Mouse (Mus musculus) cerebellum, adult 11 months (tissue): Measurements from ENCODE around the gene Endog.
A peak's percentile ranks its signal among the peaks of the same experiment; 100 is the strongest.
"Not testable (repeated sequence)": the region's sequence is repeated elsewhere in the genome, so short reads cannot be mapped to it uniquely, and the experiment has no call there.

Source experiments
- DNase-seq: peaks from one replicate; pipeline ENCODE4 v3.0.0; 2022

The Endog gene

DNA sequence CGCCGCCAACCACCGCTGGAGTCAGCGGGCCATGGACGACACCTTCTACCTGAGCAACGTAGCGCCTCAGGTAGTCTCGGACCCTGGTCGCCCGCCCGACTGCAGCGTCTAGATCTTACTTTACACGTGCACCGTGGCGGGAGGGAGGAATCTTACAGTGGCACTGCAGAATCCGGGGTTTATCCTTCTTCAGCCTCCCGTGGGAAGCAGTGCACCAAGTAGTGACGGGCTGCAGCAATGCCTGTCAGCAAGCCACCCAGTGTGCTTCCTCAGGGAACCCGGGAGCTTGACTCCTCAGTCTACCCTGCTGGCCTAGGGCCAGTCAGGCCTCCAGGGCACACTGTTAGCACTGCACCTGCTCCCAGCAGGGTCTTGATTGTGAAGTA lies 697 bp downstream of the Endog start:
- DNase-seq, result no peak

DNA sequence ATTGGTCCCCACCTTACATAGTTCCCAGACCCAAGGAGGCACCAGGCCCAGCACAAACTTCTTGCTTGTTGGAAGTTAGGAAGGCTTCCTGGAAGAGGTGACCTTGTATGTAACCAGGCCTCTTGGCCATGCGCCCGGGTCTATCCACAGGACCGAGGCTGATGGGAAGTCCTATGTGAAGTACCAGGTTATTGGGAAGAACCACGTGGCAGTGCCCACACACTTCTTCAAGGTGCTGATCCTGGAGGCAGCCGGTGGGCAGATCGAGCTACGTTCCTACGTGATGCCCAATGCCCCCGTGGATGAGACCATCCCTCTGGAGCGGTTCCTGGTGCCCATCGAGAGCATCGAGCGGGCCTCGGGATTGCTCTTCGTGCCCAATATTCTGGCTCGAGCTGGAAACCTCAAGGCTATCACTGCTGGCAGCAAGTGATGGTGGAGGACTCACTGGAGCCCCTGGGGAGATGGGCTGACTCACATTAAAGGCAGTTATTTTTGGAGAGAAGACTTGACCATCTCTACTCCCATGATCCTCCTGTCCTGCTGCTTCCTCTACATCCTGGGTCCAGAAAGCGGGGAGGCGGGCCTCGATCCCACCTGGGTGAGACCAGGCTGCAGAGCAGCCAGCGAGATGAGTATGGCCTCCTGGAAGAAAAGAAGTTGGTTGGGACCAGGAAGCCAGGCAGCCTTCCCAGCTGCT lies 2.4 kb downstream of the Endog start:
- no peak for DNase-seq

DNA sequence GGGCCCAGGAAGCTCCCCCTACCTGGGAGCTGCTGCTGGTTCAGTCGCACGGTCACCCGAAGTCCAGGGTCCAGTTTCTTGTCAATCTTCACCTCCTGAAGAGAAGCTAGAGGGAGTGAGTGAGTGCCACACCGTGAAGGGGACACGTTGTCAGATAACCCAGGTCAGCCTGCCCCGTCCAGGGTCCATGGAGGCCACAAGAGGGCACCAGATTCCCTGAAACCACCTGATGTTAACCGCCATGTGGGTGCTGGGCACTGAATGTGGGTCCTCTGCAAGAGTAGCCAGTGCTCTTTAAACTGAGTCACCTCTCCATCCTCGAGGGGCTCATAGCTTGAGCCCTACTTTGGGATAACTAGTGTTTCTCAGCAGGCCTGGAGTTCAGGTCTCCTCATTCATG lies 4.6 kb downstream of the Endog start:
- no peak for DNase-seq

DNA sequence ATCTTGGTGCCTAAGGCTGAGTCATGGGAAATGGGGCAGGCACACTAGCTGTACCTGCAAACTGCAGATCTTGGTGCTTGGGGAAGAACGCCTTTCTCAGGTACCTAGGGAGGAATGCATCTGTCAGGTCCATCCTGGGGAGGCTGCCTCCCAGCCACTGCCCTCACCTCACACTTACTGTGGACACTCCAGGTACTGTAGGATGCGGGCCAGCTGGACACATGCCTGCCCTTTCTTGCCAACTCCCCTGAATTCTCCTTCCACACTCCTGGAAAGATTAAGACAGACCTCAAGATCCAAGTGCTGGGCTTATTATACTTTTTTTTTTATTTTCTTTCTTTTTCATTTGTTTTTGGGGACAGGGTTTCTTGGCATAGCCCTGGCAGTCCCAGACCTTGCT lies 5.3 kb downstream of the Endog start:
- DNase-seq, result no peak

DNA sequence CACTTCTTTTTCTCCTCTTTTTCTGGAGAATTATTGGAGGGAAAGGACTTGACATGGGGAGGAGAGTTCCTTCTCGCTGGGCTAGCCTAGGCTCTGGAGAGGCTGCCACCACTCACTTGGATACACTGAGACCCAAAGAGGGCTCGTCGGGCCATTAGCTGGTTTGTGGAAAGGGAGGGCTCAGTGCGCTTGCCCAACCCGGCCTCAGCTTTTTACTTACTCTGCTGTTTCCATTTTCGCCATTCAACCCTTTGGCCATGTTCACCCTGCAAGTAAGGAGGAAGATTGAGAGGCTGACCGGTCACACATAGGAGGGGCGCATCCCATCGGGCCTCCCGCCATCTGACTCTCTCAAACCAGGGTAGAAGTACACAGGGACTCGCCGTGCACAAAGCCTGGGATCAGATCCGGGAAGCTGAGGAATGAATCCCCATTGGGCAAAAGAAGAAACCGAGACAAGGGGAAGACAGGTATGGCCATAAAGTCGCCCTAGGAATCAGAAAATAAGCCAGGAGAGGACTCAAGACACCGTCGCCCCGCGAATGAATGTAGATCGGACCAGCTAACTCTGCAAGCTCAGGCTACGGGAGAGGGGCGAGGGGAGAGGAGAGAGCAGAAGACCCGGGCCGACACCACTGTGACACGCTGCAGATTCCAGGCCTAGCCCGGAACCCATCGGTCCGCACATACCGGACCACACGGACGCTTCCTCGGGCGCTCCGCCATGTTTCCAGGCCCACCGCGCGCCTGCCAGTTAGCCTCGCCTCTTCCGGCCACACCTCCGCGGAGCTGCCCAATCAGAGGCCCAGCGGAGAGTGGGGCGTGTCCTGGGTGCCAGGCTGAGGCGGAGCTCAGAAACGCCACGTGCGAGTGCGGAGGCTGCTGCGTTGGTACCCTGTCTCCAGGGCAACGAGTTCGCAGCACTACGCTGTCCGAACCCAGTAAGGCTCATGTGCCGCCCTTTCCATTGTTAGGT lies 6.7 kb downstream of the Endog start, which contains the start of gene Spout1:
Spout1 (minus strand) TSS at position 760 of the 976 bp plus-strand sequence.
- DNase-seq, result peak; percentile 94

DNA sequence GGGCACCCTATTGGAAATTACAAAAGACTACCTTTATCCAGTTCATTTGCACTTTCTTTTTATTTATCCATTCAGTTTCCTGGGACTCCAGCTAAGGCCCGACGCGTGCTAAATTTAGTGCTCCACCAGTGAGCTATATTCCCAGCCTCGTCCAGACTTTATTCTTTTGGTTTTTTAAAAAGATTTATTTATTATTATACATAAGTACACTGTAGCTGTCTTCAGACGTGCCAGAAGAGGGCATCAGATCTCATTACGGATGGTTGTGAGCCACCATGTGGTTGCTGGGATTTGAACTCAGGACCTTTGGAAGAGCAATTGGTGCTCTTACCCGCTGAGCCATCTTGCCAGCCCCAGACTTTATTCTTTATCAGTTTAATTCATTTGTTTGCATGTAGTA lies 7.4 kb downstream of the Endog start:
- DNase-seq, result not testable (repeated sequence)

DNA sequence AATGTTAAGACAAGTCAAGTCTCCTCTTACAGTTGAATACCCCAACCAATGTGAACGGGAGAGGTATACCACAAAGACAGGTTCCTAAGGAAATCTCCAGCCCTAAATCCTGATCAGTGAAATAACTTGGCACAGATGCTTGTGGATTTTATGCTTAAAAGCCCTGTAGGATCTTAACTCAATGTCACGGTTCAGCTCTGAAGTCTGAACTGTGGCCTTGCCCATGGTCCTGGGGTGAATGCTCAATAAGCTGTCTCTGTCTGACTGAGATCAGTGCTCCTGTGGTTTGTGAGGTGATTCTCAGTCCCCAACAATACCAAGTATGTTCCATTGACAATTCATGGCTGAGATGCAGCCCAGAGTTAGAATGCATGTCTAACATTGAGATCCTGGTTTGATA lies 11.1 kb downstream of the Endog start:
- DNase-seq, result no peak

DNA sequence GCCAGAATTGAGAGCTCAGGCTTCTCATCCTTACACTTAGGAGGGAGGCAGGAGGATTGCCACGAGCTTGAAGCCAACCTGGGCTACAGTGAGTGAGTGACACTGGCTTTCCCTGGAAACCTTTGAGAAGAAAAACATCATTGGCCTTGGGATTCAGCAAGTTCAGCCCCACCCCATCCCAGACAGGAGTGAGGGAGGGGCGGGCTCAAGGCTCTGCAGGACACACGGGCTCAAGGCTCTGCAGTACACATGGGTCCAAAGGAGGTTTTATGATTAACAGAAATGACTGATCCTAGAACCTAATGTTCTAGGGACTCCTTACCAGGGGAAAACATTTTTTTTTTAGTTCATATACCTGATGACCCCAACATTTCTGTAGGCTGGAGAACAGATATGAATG lies 12.4 kb downstream of the Endog start:
- DNase-seq, result no peak

DNA sequence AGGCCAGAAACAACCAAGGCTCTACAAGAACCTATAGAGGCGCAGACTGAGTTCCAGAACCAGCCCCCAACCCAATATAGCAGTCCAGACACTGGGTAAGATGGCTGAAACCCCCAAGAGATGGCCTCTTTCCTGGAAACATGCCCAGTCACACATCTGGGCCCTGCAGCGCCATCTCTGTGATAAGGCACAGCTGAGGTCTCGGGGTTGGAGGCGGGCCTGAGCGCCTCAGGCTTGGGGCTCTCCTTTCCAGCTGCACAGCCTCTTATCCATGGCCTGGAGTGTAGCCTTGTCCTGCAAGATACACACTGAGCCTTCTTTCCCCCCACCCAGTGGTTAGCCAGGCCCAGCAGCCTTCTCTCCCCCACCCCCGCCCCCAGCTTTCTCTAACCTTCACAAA lies 14.0 kb downstream of the Endog start:
- no peak for DNase-seq

DNA sequence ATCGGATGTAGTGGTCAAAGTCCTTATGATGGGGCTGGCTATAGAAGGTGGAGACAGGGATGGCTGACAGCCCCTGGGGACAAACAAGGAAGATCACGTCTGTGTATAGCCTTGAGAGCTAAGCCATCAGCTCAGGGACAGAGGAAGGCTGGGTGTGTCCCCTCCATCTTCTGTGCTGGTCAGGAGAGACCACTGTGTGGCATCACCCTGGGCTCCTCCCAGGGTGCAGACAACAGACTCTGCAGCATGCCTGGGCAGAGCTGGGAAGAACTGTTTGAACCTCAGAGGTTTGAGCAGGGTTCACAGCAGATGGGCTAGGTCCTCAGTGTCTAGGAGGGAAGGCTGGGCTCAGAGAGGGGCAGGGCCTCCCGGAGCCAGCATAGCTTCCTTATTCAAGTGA lies 14.4 kb downstream of the Endog start:
- DNase-seq, result no peak

DNA sequence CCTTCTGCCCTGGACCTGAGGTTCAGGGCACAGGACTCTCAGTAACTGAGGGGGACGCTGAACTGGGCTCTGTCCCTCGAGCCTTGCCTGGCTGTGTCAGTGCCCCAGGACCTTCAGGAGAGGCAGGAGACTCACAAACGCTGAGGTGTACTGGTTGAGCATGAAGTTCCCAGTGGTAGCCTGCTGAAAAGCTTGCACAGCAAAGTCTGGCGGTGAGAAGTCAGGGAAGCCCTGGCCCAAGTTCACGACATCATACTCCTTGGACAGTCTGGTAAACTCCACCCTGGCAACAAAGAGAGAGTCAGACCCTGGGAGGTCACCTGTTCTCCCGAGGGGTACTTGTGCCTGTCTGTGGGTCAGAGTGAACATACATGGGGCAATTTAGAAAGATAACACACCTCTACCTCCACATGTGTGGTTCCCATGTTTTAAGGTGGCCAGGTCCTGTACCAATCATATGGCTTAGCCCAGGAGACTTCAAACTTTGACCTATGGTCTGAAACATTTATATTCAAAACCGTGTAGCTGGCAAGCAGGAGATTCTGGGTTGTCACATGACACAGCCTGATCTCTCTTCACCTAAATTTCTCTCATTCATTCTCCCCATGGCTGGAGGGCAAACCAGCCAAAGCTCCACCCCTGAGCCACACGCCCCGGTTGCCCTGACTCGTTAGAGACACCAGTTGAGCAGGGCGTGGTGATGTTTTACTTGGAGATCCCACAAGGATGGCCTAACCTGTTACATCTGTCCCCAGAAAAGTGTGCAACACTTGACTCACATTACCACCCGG lies 20.7 kb downstream of the Endog start:
- DNase-seq, result no peak

DNA sequence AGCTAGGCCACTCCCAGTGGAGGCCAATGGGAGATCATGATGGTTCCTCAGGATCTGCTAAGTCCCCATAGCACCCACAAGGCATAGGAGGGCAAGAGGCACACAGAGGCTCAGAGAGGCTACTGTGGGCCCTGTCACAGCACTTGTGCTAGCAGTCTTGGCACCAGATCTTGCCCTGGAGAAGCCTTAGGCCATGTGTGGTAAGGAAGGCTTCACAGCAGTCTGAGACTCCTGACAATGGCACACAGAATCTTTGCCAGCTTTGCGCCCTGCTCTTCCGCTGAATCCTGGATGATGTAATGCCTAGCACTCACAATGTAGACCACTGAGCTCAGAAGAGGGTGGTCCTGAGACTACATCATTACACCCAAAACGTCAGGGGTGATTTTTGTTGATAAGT lies 23.4 kb downstream of the Endog start:
- no peak for DNase-seq

DNA sequence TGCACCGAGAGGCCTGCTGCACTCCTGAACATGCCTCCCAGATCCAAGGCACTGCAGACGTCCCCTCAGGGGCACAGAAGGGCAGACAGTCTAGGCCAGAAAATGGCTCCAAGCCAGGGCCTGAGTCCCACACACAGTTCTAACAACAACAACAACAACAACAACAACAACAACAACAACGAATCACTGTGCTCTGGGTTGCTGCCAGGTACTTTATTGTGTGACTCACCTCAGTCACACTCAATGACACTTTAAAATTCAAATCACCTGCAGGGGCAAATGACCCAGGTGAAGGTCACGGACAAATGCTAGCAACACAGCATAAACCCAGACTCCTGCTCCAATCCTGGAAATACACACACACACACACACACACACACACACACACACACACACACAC lies 26.7 kb downstream of the Endog start:
- no peak for DNase-seq

DNA sequence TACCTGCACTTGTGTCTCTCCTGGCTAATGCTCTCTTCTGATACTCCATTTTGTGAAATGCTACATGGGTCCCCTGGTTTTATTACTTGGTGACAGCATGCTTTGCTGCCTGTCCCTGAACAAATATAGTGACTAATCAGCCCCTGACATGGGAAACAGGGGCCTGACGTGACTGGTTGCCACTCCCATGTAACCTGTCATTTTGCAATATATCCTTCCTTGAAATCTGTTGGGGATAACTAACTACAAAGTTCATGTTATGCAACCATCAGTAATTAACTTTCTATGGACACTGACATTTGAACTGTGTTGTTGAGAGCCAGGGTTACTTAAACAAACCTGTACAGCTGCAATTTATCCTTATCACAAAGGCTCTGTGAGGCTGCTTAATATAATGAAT lies 28.7 kb downstream of the Endog start:
- no peak for DNase-seq

DNA sequence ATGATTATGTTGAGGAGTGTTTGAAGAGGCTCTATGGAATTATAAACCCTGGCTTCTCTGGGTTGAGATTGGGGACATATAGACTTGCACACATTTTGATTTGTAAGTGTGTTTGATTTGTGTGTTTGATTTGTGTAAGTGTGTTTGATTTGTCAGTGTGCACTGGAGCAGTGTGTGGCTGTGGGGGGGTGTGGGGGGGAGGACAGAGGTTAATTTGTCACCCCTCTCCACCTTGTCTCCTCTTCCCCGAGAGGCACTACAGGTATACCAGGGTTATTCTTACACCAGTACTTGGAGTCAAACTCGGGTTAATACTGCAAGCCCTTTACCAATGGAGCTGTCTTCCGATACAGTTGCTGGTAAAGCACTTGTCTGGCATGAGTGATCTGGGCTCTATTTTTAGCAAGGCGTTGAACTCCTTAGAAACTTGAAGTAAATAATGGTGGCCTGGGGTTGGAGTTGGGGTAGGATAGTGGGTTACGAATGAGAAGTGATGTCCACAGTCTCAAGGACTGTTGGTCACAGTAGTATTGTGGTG lies 29.2 kb downstream of the Endog start:
- no peak for DNase-seq

DNA sequence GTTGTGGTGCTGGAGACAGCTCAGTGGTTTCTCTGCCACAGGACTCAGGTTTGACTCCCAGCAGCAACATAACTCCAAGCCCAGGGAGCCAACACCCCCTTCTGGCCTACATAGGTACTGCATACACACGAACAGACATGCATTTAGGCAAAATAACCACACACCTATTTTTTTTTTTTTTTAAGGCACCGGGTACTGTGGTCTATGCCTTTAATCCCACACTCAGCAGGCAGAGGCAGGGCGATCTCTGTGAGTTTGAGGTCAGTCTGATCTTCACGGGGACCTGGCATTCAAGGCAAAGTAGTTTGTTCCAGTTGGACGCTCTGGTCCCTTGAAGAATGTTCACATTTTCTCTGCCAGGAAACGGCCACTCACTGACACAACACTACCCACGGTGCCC lies 32.1 kb downstream of the Endog start:
- DNase-seq, result no peak

DNA sequence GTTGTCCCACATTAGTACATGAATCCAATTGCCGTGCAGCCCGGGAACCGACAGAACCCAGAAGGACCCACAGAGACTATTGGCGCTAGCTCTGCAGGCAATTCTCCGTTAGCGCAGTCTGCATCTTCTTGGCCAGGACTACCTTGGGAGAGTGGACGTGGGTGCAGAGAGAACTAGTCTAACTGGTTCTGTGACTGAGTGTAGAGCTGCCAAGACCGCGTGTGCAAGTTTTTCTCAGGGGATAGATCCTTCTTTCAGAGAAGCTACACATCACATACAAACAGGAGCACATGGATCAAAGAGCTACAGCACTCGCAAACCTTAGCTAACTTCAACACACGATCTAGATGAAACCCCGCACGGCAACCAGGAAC lies 33.9 kb downstream of the Endog start:
- DNase-seq, result peak; percentile 22

DNA sequence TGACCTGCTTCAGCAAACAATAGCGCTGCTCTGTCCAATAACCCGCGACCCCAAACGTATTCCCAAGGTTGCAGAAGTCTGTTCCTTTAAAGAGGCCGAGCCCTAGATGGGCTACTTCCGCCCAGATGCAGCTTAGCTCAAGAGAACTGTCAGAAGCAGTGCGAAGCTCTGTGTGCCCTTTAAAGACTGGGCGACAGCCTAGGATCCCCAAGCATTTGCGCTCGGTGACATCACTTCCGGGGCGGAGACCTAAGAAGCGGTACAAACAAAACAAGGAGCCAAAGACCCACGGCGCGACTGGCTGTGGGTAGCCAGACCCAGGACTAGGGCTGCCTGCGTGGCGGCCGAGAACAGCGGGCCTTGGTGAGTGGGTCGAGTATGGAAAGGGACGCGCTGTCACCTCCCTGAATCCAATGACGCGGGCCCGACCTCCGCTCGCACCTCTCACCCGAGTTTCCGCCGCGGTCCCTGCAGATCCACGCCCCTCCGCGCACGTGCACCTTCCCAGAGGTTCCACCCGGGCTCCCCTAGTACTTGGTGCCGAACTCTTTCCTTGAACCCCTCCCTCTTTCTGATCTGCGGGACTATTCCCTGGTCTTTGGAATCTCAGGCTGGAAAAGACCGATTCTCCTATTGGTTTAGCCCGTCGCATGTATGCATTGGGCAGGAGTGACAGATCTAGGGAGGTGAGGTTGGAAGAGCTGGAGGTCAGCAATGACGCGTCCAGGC lies 34.5 kb downstream of the Endog start, which contains the start of gene Kyat1:
Kyat1 (minus strand) TSS at position 219 of the 729 bp plus-strand sequence.
- DNase-seq, result peak; percentile 88

DNA sequence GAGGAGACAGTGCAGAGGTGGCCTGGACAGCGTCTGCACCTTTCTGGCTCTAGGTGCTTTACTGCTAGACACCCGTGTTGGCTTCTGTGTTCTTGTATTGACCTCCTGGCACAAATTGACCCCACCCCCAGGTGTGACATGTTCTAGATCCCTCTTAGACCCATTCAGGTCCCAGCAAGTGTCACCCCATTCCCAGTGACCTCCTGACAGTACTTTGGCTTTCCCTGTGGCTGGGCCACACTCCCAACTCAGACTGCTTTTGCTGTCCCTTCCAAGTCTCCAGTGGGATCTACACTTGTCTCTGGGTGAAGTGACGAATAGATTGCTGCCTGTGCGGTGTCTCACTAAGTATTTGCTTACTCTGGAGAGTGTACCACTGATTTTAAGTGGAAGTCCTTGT lies 36.1 kb downstream of the Endog start:
- no peak for DNase-seq

DNA sequence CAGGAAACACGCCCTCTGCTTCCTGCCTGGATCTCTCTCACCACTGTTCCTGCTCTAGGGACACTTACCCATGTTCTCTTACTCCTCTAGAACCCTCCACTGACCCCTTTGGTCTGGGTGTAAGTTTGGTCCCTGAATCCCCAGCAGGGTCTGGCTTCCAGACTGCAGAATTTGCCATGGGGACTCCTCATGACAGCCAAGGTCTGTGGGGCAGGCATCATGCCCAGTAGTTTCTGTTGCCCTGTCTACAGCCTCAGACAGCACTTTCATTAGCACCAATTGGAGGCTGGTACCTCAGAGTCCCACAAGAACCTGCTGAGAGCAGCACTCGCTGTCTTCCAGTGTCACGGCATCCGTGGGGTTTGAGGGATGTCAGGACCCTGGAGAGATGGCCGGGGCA lies 36.6 kb downstream of the Endog start:
- DNase-seq, result no peak

DNA sequence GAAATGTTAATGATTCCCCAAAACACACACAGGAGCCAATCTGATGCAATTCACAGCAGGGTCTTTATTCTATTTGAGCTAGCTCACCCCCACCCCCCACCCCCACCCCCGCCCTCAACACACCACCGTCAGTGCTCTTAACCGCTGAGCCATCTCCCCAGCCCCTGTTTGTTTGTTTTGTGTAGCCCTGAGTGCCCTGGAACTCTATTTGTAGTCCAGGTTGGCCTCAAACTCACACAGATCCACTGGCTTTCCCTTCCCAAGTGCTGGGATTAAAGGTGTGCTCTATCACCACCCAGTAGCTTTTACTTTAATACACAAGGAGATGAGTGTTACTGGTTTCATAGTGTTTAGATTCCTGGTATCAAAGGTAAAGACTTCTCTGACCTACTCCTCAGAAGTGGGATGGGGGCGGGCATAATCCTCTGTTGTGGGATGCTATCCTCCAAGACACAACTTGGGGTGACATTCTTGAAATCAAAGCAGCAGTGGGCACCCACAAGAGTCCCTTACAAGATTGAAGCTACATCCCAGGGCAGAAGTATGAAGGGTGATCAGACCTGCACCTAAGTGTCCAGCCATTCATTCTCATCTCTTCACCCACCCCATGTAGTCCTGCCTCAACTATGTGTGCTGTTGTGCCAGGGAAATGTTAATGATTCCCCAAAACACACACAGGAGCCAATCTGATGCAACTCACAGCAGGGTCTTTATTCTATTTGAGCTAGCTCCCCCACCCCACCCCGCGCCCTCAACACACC lies 40.3 kb downstream of the Endog start:
- DNase-seq, result no peak

DNA sequence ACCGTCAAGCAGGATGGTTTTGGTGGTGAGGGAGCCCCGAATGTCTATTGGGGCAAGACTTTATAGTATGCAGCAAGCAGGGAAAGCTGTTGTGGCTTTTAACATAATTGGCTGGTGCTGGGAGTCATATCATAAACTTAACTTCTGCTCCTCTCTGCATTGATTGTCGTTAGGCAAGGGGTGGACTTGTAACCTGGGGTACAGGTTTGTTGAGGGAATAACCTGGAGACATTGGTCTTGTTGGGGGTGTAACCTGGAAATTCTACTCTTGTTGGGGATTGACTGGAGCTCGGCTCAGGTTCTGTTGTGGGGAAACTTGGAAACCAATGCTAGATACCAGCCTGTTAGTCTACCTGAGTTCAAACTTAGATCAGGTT lies 40.9 kb downstream of the Endog start:
- DNase-seq, result no peak
